Mouse (Mus musculus) kidney, adult 2 months (tissue): ENCODE measurements around the gene Rptn.

ENCODE experiments used
- CTCF ChIP-seq: fragments of 200-500 bp; conservative IDR thresholded peaks from 2 replicates; pipeline ENCODE4 v1.5.1; 2011; ENCODE audit warnings: low read depth, mild to moderate bottlenecking, control low read depth, low read length, moderate library complexity, mixed read lengths; ENCODE audit not compliant: insufficient read depth, insufficient read length
- POLR2A ChIP-seq: fragments of 200-500 bp; IDR thresholded peaks from one replicate; pipeline ENCODE4 v1.6.1; 2011; ENCODE audit warnings: low read depth, low read length, control low read depth

DNA sequence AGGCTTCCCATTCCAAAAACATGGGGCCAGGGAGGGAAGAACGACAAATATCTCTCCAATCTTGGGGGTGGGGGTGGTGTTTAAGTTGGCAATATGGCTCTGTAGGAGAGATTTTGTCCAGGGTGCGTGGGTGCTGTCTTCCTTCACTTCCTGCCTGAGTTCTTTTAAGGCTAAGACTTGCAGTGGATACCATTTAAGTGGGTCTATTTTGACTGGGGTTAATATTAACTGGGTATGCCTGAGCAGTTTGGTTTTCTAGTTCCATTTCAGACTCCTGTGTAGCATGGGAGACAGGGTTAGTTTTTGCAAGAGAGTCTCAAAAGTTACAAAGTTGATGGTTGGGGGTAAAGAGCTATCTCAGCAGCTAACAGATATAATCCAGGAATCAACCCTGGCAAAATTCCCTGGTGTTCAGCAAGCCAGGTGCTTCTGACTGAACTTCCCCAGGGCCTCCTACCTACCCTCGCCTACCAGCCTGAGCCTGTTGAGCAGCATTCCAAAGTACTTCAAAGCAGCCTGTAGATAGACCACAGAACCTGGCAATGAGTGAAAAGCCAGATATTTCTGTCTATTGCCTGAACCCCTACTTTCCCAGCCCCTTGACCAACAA lies 26.4 kb upstream of the Rptn start:
- TF ChIP-seq CTCF (no peak), POLR2A (no peak)
